Mouse (Mus musculus): ENCODE measurements around the gene Spp2. TPM values are rescaled to one million over a fixed set of nuclear protein-coding genes. Genes with fewer than 3 reads are reported as not detected.

Spp2 gene
- polyA plus RNA-seq, 1 experiment from 2014 or later = 0.23 TPM

DNA sequence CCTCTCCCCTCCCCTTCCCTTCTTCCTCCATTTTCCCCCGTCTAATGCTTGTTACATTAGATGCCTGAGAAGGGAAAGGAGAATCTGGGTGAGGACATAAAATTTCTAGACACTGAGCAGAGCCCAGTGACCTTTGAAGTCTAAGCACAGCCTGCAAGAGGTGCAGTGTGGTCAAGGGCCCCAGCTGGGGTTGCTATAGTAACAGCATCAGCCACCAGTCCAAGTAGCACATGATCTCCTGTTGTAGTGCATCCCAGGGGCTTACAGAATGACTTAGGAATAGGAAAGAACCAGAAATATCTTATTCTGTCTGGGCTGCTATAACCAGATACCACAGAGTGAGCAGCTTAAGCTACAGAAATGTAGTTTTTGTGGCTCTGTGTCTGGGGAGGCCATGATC lies 22.7 kb downstream of the Spp2 start:
- H3K4me3 ChIP-seq (ENCODE audit: low read depth, low read length) = no peak overlapping the region
- ATAC-seq (ENCODE audit: low read depth) = no peak; the same call in 1 of the 2 replicates
- no peak overlapping the region for H3K27ac ChIP-seq (ENCODE audit: low read depth, low read length)
- no peaks in the 10 kb centered on the region for H3K4me1 ChIP-seq (ENCODE audit: control insufficient read depth, insufficient read depth, low read length)
- H3K36me3 ChIP-seq (ENCODE audit: control insufficient read depth, insufficient read depth, low read length) = no peaks in the 10 kb centered on the region
- no peaks in the 10 kb centered on the region for H3K27me3 ChIP-seq (ENCODE audit: control insufficient read depth, insufficient read depth, low read length)
- no peak overlapping the region for H3K9ac ChIP-seq (replicated peaks; ENCODE audit: low read depth, low read length)
- H3K9me3 ChIP-seq (ENCODE audit: control insufficient read depth, low read length) = no peaks in the 10 kb centered on the region
- H3K4me2 ChIP-seq (ENCODE audit: low read depth, low read length) = no peak overlapping the region
- 0% methylated on average over 1 of the region's 1 CpGs for WGBS

DNA sequence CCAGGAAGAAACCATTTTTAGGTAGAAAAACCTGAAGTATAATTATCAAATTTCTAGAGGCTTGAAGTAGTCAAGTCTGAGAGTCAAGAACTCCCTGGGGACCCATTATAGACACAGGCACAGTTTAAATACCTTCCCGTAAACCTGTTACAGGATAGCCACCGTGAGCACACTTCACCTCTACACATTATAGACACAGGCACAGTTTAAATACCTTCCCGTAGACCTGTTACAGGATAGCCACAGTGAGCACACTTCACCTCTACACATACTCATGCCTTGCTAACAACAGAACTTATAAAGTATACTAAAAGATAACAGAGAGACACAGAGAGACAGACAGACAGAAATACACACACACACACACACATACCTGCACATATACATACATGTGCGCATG lies 24.5 kb downstream of the Spp2 start:
- Histone ChIP-seq H3K9ac (replicated peaks; ENCODE audit: low read depth, low read length) (no peak overlapping the region), H3K4me2 (ENCODE audit: low read depth, low read length) (no peak overlapping the region), H3K27ac (ENCODE audit: low read depth, low read length) (no peak overlapping the region), H3K36me3 (ENCODE audit: control insufficient read depth, insufficient read depth, low read length) (no peaks in the 10 kb centered on the region), H3K4me1 (ENCODE audit: control insufficient read depth, insufficient read depth, low read length) (no peaks in the 10 kb centered on the region), H3K4me3 (ENCODE audit: low read depth, low read length) (no peak overlapping the region), H3K9me3 (ENCODE audit: control insufficient read depth, low read length) (no peaks in the 10 kb centered on the region), H3K27me3 (ENCODE audit: control insufficient read depth, insufficient read depth, low read length) (no peaks in the 10 kb centered on the region)
- ATAC-seq (ENCODE audit: low read depth) = no peak
- WGBS = 85% methylated on average over 4 of the region's 4 CpGs

DNA sequence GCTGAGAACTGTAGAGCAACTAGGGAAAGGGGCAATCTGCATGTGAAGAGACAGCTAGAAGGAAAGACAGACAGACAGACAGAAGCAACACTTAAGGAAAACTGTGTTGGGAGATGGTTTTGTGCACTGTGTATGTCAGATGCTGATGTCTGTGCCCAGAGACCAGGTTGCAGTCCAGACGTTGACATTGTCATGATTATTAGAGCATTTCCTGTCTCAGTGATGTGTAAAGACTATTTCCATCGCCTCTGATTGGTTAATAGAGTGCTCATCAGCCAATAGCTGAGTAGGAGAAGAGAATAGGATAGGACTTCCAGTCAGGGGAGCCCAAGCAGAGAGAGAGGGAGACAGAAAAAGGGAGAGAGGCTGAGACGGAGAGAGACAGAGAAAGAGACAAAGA lies 25.8 kb downstream of the Spp2 start:
- ATAC-seq (ENCODE audit: low read depth) = no peak
- Histone ChIP-seq H3K27me3 (ENCODE audit: control insufficient read depth, insufficient read depth, low read length) (no peaks in the 10 kb centered on the region), H3K4me2 (ENCODE audit: low read depth, low read length) (no peak overlapping the region), H3K4me3 (ENCODE audit: low read depth, low read length) (no peak overlapping the region), H3K27ac (ENCODE audit: low read depth, low read length) (no peak overlapping the region), H3K4me1 (ENCODE audit: control insufficient read depth, insufficient read depth, low read length) (no peaks in the 10 kb centered on the region), H3K9ac (replicated peaks; ENCODE audit: low read depth, low read length) (no peak overlapping the region), H3K9me3 (ENCODE audit: control insufficient read depth, low read length) (no peaks in the 10 kb centered on the region), H3K36me3 (ENCODE audit: control insufficient read depth, insufficient read depth, low read length) (no peaks in the 10 kb centered on the region)
- WGBS = 39% methylated on average over 3 of the region's 3 CpGs

DNA sequence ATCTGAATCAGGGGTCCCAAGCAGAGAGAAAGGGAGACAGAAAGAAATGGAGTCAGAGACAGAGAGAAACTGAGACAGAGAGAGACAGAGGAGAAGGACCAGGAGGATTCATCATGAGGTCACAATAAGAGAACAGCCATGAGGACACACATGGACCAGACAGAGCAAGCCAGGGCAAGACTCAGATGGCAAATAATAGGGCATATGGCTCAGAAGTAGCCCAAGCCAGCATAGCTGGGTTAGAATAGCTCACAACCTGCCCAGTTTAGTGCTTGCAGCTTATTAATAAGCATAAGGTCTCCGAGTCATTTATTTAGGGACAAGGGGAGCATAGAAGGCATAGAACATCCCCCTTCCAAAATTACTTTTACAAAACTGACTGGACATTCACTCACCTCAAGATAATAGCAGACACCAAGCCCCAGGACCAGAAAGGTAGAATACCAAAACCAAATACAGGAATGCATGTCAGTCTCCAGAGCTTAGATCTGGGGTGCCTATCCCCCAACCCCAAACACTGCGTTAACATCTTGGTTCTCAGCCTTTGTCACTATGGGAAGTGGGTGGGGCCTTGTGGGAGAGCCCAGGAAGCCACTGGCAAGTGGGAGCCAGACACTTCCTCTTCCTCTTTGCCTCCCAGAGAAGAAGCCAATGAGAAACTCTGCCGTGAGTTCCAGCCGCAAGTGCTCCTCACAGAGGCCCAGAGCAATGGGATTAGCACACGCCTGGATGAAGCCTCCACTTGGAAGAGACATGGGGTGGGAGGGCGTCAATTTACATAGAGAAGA lies 26.5 kb downstream of the Spp2 start:
- H3K4me2 ChIP-seq (ENCODE audit: low read depth, low read length) = no peak overlapping the region
- H3K9me3 ChIP-seq (ENCODE audit: control insufficient read depth, low read length) = no peaks in the 10 kb centered on the region
- WGBS = 81% methylated on average over 6 of the region's 6 CpGs
- H3K9ac ChIP-seq (replicated peaks; ENCODE audit: low read depth, low read length) = no peak overlapping the region
- no peak overlapping the region for H3K4me3 ChIP-seq (ENCODE audit: low read depth, low read length)
- H3K27ac ChIP-seq (ENCODE audit: low read depth, low read length) = no peak overlapping the region
- no peaks in the 10 kb centered on the region for H3K27me3 ChIP-seq (ENCODE audit: control insufficient read depth, insufficient read depth, low read length)
- ATAC-seq (ENCODE audit: low read depth) = no peak
- H3K4me1 ChIP-seq (ENCODE audit: control insufficient read depth, insufficient read depth, low read length) = no peaks in the 10 kb centered on the region
- H3K36me3 ChIP-seq (ENCODE audit: control insufficient read depth, insufficient read depth, low read length) = no peaks in the 10 kb centered on the region

DNA sequence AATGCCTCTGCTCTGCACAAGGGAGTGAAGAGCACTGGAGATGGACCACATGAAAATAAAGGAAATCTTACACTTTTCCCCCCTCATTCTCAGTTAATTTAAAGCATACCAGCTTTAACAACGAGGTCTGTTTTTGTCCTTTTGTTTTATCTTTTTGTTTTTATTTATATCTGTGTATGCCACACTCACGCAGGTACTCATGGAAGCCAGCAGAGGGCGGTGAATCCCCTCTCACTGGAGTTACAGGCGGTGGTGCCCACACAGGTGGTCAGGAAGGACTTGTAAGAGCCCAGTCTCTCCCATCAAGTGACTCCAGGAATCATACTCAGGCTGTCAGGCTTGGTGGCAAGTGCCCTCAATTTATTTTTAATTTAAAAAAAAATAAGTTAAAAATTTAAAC lies 27.3 kb downstream of the Spp2 start:
- Histone ChIP-seq H3K9ac (replicated peaks; ENCODE audit: low read depth, low read length) (no peak overlapping the region), H3K27me3 (ENCODE audit: control insufficient read depth, insufficient read depth, low read length) (no peaks in the 10 kb centered on the region), H3K9me3 (ENCODE audit: control insufficient read depth, low read length) (no peaks in the 10 kb centered on the region), H3K36me3 (ENCODE audit: control insufficient read depth, insufficient read depth, low read length) (no peaks in the 10 kb centered on the region), H3K27ac (ENCODE audit: low read depth, low read length) (no peak overlapping the region), H3K4me1 (ENCODE audit: control insufficient read depth, insufficient read depth, low read length) (no peaks in the 10 kb centered on the region), H3K4me3 (ENCODE audit: low read depth, low read length) (no peak overlapping the region), H3K4me2 (ENCODE audit: low read depth, low read length) (no peak overlapping the region)
- no peak for ATAC-seq (ENCODE audit: low read depth)
- 65% methylated on average over 4 of the region's 4 CpGs for WGBS

DNA sequence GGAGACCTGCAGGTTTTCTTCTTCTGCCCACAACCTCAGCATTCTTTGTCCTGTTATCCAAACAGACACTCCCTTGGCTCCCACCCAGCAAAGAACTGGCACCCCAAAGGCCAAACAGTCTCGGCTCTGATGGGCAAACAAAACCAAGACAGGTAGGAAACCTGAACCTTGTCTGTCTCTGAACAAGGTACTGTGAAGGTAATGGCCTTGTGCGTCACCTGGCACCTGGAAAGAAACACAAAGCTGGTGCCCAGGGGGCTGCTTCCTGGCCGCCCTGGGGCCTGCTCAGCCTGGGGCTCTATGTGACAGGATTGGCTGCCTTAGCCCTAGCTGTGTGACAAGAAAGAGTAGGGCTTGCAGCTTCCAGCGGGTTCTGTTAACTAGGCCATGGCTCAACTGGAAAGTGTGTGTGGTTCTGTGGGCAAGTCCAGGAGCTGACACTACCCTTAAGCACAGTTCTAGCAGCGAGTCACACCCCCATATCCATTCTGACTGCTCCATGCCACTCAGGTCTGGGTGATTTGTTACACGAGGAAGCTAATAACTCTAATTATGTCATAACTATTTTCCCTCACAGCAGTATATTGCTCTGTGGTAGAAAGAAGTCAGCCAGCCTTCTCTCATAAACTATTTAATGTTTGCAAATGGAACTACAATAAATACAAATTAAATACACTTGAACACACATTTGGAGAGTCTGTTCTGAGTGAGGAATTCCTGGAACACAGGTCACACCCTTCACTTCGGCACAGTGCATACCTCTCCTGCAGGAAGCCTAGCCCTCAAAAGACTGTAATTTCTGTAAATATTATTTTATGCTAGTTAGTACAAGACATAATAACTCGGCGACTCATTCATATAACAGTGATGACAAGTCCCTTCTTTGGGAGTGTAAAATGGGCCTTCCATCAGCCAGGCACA lies 30.7 kb downstream of the Spp2 start:
- ATAC-seq (ENCODE audit: low read depth) = no peak
- Histone ChIP-seq H3K4me1 (ENCODE audit: control insufficient read depth, insufficient read depth, low read length) (no peaks in the 10 kb centered on the region), H3K27me3 (ENCODE audit: control insufficient read depth, insufficient read depth, low read length) (no peaks in the 10 kb centered on the region), H3K9ac (replicated peaks; ENCODE audit: low read depth, low read length) (no peak overlapping the region), H3K9me3 (ENCODE audit: control insufficient read depth, low read length) (no peaks in the 10 kb centered on the region), H3K27ac (ENCODE audit: low read depth, low read length) (no peak overlapping the region), H3K4me2 (ENCODE audit: low read depth, low read length) (no peak overlapping the region), H3K4me3 (ENCODE audit: low read depth, low read length) (no peak overlapping the region), H3K36me3 (ENCODE audit: control insufficient read depth, insufficient read depth, low read length) (no peaks in the 10 kb centered on the region)
- 81% methylated on average over 9 of the region's 9 CpGs for WGBS

DNA sequence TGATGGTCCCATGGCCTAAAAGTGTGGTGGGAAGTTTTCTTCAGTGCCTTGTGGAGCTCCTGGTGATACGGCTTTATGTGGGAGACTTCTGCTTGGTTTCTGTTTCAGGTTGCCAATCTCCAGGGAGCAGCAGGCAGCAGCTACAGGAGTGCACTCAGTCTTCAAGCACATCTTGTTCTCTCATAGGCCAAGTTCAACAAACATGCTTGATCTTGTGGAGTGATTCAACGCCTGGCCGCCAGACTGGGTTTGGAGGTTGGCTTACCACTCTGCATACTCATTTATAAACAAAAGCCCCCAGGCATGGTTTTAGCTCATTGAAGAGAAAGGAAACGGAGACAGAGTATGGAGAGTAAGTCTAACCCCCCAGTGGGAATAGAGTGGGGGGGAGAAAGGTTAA lies 36.6 kb downstream of the Spp2 start:
- Histone ChIP-seq H3K27me3 (ENCODE audit: control insufficient read depth, insufficient read depth, low read length) (no peaks in the 10 kb centered on the region), H3K27ac (ENCODE audit: low read depth, low read length) (no peak overlapping the region), H3K36me3 (ENCODE audit: control insufficient read depth, insufficient read depth, low read length) (no peaks in the 10 kb centered on the region), H3K4me1 (ENCODE audit: control insufficient read depth, insufficient read depth, low read length) (no peaks in the 10 kb centered on the region), H3K4me3 (ENCODE audit: low read depth, low read length) (no peak overlapping the region), H3K9ac (replicated peaks; ENCODE audit: low read depth, low read length) (no peak overlapping the region), H3K4me2 (ENCODE audit: low read depth, low read length) (no peak overlapping the region), H3K9me3 (ENCODE audit: control insufficient read depth, low read length) (no peaks in the 10 kb centered on the region)
- 74% methylated on average over 4 of the region's 4 CpGs for WGBS
- ATAC-seq (ENCODE audit: low read depth) = no peak

DNA sequence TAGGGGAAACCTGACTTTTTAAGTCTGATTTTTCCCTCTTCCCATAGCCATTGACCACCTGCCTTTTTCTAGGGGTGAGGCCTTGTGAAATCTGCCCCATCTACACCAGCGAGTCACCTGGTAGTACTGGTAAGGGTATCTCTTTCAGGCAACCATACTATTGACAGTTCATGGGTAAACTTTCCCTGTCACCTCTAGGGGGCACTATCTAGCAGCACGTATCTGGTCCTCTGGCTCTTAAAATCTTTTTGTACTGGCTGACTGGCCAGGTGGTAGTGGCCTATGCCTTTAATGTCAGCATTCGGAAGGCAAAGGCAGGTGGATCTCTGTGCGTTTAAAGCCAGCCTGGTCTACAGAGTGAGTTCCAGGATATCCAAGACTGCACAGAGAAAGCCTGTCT lies 38.6 kb downstream of the Spp2 start:
- Histone ChIP-seq H3K4me1 (ENCODE audit: control insufficient read depth, insufficient read depth, low read length) (no peaks in the 10 kb centered on the region), H3K27me3 (ENCODE audit: control insufficient read depth, insufficient read depth, low read length) (no peaks in the 10 kb centered on the region), H3K9ac (replicated peaks; ENCODE audit: low read depth, low read length) (no peak overlapping the region), H3K27ac (ENCODE audit: low read depth, low read length) (no peak overlapping the region), H3K36me3 (ENCODE audit: control insufficient read depth, insufficient read depth, low read length) (no peaks in the 10 kb centered on the region), H3K9me3 (ENCODE audit: control insufficient read depth, low read length) (no peaks in the 10 kb centered on the region), H3K4me2 (ENCODE audit: low read depth, low read length) (no peak overlapping the region), H3K4me3 (ENCODE audit: low read depth, low read length) (no peak overlapping the region)
- ATAC-seq (ENCODE audit: low read depth) = no peak
- WGBS = 79% methylated on average over 4 of the region's 4 CpGs

Data from neural tube, embryonic 14.5 days (tissue).